Mouse (Mus musculus): ENCODE measurements around the gene A530084C06Rik.

A530084C06Rik gene

GRCm38 (mm10) chr13:31558521-31559418 is at the start of gene A530084C06Rik:
Gene A530084C06Rik, minus strand, starts transcription at chr13:31559333.
- peak; percentile 48 for DNase-seq (ENCODE audit: extremely low spot score)

GRCm38 (mm10) chr13:31603964-31604363 is 44.8 kb upstream of the A530084C06Rik start:
- DNase-seq (ENCODE audit: extremely low spot score), result no peak

DNA sequence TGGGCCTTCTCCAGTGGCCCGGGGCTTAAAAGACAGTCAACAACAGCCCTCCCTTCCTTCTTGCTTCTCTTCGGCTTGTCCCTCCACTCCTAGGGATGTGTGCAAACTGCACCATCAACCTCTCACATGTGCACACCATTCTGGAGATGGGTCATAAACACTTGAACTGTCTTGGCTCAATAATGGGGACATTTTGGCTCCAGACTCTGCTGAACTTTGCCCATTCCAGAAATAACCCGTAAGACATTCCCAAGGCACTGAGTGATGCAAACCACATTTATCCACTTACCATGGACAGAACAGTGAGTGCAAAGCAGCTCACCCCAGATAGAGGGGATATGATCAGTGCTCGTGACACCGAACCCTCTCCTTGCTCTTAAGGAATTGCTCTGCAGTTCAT is 40.4 kb upstream of the A530084C06Rik start:
- no peak for DNase-seq (ENCODE audit: extremely low spot score)

GRCm38 (mm10) chr13:31587341-31587740 is 28.2 kb upstream of the A530084C06Rik start:
- DNase-seq (ENCODE audit: extremely low spot score), result no peak

- DNase-seq (ENCODE audit: extremely low spot score), result no peak
These were observed 20.7 kb upstream of the A530084C06Rik start for GRCm38 (mm10) chr13:31579866-31580265.

GRCm38 (mm10) chr13:31578389-31578788 is 19.3 kb upstream of the A530084C06Rik start:
- DNase-seq (ENCODE audit: extremely low spot score), result no peak

- peak; percentile 20 for DNase-seq (ENCODE audit: extremely low spot score)
These were observed 18.4 kb upstream of the A530084C06Rik start for GRCm38 (mm10) chr13:31577576-31577975.

DNA sequence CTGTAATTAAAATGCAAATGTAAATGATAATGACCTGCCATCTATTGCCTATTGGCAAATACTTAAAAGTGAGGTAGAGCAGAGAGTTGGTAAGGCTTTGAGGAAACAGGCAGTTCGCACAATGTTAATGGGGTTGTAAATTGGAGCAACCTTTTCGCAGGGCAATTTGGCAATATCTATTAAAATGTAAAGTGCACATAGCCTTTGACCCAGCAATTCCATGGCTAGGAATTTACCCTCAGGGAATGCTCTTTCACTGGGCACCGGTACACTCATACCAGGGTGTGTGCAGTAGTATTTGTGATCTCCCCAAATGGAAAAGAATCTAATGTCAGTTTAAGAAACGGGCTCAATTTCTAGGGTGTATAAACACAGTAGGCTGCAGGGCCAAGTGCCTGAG is 17.6 kb upstream of the A530084C06Rik start:
- DNase-seq (ENCODE audit: extremely low spot score), result no peak

GRCm38 (mm10) chr13:31574627-31575026 is 15.5 kb upstream of the A530084C06Rik start:
- no peak for DNase-seq (ENCODE audit: extremely low spot score)

DNA sequence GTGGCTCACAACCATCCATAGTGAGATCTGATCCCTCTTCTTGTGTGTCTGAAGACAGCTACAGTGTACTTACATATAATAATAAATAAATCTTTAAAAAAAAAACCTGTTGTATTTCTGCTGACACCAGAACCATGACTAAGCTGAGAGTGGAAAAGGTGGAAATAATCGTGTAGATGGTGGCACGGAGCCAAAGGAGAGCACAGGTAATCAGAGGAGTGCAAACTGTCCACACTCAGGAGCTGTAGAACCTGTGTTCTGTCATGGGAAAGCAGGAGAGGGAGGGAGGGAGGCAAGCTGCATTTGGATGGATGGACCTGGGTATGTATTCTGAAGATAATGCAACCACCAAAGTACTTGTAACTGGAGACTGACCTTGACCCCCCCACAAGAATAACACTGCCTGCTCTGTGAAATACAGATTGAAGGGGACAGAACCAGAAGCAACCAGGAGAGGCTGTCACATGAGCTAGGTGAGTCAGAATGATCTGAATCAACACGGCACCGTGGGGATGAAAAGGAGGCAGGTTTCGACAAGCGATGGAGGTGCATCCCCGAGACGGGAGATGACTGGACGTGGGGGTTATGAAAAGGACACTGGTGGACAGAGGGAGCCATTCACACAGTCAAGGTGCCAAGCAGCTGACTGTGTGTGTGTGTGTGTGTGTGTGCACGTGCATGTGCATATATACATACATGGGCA is 13.8 kb upstream of the A530084C06Rik start:
- no peak for DNase-seq (ENCODE audit: extremely low spot score)

DNA sequence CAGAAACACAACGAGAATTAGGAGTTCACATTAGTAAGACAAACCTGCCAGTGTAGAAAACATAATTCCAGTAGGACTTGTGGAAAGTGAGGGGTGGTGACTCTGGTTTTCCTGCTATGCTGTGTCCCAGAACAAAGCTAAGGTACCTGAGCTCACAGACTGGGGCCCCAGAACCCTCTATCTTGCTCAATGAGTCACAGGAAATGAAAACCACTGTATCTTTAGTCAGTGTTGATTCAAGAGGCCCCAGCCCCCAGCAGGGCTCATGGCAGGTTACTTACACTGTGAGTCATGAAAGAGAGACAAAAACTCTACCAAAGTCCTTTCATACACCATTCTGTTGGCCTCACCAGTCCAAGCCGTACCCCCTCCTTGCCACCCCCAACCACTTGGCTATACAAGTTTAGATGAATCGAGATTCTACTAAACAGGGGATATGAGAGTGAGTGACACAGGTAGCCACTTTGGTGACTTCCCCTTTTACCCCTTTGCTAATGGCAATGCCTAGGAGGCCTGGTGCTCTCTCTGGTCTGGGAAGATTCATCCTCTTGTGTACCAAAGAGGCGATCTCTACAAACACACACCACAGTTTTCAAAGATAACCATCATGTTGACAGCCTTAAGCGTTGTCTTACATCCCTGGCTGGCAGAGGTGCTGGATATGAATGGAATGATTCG is 8.6 kb upstream of the A530084C06Rik start:
- no peak for DNase-seq (ENCODE audit: extremely low spot score)

DNA sequence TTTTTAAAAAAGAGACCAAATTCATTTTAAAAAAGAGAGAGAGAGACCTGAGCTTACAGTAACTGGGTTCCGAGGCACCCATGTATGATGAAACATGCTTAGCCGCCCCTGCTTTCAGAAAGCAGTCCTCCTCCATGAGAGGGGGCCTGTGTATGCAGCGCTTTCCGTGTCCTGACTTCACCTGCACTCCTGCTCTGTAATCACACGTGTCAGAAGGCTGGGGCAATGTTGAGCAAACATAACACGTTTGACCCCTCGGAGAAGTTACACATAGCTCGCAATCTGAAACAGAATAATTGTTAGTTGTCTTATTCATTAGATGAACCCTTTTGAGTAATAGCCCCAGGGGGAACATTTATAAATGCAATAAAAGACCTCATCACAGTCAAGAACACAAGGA is 8.0 kb upstream of the A530084C06Rik start:
- no peak for DNase-seq (ENCODE audit: extremely low spot score)

DNA sequence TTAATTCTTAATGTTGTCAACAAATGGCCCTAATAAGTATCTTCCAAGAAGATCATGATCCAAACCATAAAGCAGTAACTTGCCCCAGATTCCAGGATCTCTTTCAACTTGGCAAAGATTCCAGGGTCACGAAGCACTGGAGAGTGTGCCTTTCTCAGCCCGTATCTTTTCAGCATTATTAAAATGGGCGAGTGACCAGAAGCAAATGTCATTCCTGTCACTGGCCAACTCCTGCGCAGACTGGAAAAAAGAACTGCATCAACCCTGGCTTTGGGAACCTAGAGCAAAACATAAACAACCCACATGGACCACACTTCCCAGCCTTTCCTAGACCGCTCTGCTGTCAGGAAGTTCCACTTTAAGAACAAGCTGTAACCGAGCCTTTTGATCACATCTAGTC is 5.3 kb upstream of the A530084C06Rik start:
- no peak for DNase-seq (ENCODE audit: extremely low spot score)

DNA sequence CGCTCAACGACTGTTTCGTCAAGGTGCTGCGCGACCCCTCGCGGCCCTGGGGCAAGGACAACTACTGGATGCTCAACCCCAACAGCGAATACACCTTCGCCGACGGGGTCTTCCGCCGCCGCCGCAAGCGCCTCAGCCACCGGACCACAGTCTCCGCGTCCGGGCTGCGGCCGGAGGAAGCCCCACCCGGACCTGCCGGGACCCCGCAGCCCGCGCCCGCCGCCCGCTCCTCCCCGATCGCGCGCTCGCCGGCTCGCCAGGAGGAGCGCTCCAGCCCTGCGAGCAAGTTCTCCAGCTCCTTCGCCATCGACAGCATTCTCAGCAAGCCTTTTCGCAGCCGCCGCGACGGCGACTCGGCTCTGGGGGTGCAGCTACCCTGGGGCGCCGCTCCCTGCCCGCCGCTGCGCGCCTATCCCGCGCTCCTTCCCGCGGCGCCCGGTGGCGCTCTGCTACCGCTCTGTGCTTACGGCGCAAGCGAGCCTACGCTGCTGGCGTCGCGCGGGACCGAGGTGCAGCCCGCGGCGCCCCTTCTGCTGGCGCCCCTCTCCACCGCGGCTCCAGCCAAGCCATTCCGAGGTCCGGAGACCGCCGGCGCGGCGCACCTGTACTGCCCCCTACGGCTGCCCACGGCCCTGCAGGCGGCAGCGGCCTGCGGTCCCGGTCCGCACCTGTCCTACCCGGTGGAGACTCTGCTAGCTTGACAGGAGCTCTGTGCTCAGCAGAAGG is 449 bp upstream of the A530084C06Rik start:
- peak; percentile 69 for DNase-seq (ENCODE audit: extremely low spot score)

- DNase-seq (ENCODE audit: extremely low spot score), result peak; percentile 61
These were observed 1.2 kb downstream of the A530084C06Rik start for GRCm38 (mm10) chr13:31557768-31558520.

DNA sequence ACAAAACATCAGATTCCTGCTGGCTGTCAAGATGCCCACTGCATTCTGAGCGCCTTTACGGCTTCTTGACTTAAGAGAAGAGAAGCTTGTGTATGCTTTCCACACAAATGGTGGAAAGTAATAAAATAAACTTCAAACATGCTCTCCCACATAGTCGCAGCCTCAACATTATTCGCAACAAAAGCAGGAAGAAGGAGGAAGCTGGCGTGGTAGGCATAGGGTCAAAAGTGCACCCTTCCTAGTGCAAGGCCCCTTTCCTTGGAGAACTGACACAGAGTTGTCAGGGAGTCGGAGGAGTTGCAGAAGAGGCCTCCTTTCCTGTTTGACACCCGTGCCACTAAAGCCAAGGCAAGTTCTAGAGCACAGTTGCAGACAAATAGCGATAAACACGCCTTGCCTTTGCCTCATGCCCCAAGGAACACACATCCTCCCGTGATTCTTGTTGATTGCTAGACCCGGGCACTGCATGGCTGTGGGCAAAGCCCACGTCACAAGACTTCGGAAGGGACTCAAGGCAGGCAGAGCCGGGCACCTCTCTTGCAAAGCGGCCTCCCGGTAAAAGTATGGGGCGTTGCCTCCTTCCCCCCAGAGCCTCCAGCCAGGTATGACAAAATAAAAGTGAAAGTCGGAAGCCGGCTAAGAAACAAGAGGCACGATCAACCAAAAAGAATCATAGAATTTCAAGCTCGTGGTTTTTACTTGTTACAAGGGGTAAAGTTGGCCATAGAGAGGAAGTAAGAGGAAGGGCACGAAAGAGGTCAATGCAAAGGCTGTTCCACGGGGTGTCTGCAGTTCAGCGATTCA is 2.0 kb downstream of the A530084C06Rik start:
- peak; percentile 28 for DNase-seq (ENCODE audit: extremely low spot score)

- no peak for DNase-seq (ENCODE audit: extremely low spot score)
These were observed 3.3 kb downstream of the A530084C06Rik start, which contains the start of gene Foxq1 for GRCm38 (mm10) chr13:31555834-31556233. Gene Foxq1, plus strand, starts transcription at chr13:31556134.

- DNase-seq (ENCODE audit: extremely low spot score), result no peak
These were observed 11.5 kb downstream of the A530084C06Rik start for GRCm38 (mm10) chr13:31547610-31548009.

DNA sequence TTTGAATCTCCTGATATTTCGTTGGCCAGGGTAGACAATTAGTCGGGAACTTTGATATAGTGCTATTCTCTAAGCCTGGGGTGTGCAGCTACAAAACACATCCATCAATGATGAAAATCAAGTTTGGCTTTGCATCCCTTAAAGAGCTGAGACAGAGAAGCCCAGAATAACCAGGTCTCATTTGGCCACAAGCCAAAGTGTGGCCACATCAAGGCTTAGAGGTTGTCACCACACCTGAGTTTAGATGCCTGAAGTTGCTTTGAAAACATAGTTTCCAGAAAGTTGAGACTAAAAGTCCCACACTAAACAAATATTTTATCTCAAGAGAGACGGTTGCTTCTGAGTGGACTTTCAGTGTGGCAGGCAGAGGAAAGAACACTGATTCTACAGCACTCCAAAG is 11.9 kb downstream of the A530084C06Rik start:
- no peak for DNase-seq (ENCODE audit: extremely low spot score)

- no peak for DNase-seq (ENCODE audit: extremely low spot score)
These were observed 12.3 kb downstream of the A530084C06Rik start for GRCm38 (mm10) chr13:31546784-31547183.
